16 mouse cellular contexts compared by ENCODE assay signal in the genomic region with DNA sequence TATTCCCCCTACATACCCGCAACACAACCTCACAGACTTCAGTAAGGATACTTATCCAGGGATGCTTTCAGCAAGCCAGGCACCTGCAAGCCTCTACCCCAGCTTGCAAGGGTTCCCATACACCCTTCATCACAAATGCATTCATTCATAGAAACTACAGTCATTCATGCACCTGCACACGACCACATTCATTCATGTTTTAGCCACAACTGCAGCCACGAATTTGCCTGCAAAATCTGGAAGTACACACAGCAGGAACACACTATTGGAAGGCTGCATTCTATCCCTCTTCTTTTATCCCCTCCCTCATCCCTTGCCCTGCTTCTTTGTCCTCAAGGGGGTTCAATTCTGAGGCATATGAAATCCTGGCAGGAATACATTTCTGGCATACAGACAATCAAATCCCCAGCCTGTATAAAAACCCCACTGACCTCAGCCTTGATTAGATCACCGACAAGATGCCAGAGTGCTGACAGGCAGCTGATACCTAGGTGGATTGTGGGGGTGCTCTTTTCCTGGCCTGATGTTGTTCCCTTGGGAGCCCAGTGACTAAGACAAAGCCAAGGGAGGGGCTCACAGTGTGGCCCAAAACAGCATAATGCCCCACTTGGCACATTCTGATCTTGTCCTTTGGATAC.
A peak's percentile ranks its signal among the peaks of the same experiment; 100 is the strongest.
DNase-seq lines count a peak whose midpoint lies in the region; ATAC-seq and TF ChIP-seq lines count a peak whose summit lies in the region.
"Had no signal": no experiment of that assay in that cellular context is flagged by ENCODE, and none has a peak within 500 bp of the region (broad histone marks: within the 10 kb centered on the region; RNA-seq: fewer than 3 reads in every experiment).

No protein-coding gene starts in this region.

- H3K4me1 ChIP-seq in hindbrain, embryonic 12.5 days = peaks cover 38% of the 10 kb centered on the region
- peaks cover 57% of the 10 kb centered on the region for H3K4me1 ChIP-seq in hindbrain, embryonic 10.5 days (replicated peaks)
- peaks cover 61% of the 10 kb centered on the region for H3K4me1 ChIP-seq in forebrain, embryonic 10.5 days
- peaks cover 49% of the 10 kb centered on the region for H3K4me1 ChIP-seq in midbrain, embryonic 13.5 days (replicated peaks)

- TF ChIP-seq CTCF in C2C12 (IDR thresholded peaks at IDR 0.05; ENCODE audit: control insufficient read depth, insufficient read depth, insufficient read length) = no peak

- no peaks in the 10 kb centered on the region for H3K79me3 ChIP-seq in C2C12 (ENCODE audit: low read depth)

- H3K79me2 ChIP-seq in C2C12 (ENCODE audit: control insufficient read depth, insufficient read depth) = no peaks in the 10 kb centered on the region

- no peak for DNase-seq in hindbrain, embryonic 10.5 days (ENCODE audit: low spot score)
- no peak for DNase-seq in forebrain, embryonic 10.5 days (ENCODE audit: extremely low spot score, low spot score)
- DNase-seq in T-cell, adult 2 months (ENCODE audit: low spot score) = no peak
- DNase-seq in urinary bladder, postnatal 14 days (ENCODE audit: low spot score) = no peak
- DNase-seq: adrenal gland, adult 8-10 months; cerebellum, adult 18-20 months; kidney, adult 18-20 months; kidney, postnatal 14 days; thymus, postnatal 25 days had no signal

- H3K27me3 ChIP-seq in hindbrain, embryonic 12.5 days = peaks cover 25% of the 10 kb centered on the region
- peaks cover 61% of the 10 kb centered on the region for H3K27me3 ChIP-seq in hindbrain, embryonic 10.5 days (ENCODE audit: insufficient read depth, poor library complexity, severe bottlenecking)
- no peaks in the 10 kb centered on the region for H3K27me3 ChIP-seq in C2C12 (ENCODE audit: control insufficient read depth, insufficient read depth, insufficient read length)
- peaks cover 48% of the 10 kb centered on the region for H3K27me3 ChIP-seq in forebrain, embryonic 10.5 days (ENCODE audit: poor library complexity, severe bottlenecking)
- H3K27me3 ChIP-seq in midbrain, embryonic 13.5 days = peaks cover 2% of the 10 kb centered on the region; the same call in 1 of the 2 replicates

- no peak overlapping the region for H3K4me3 ChIP-seq in hindbrain, embryonic 12.5 days
- H3K4me3 ChIP-seq in hindbrain, embryonic 10.5 days = no peak overlapping the region
- no peak overlapping the region for H3K4me3 ChIP-seq in C2C12 (ENCODE audit: insufficient read depth, poor library complexity, severe bottlenecking)
- H3K4me3 ChIP-seq in forebrain, embryonic 10.5 days = no peak overlapping the region
- H3K4me3 ChIP-seq in midbrain, embryonic 13.5 days (replicated peaks) = no peak overlapping the region
- H3K4me3 ChIP-seq: erythroblast, embryonic 14.5 days; heart, embryonic 15.5 days; limb, embryonic 12.5 days had no signal

- H3ac ChIP-seq in C2C12 (ENCODE audit: control insufficient read depth, insufficient read length, low read depth) = no peak overlapping the region

- peak overlapping the region; percentile 23; the same call in 1 of the 2 replicates for H3K27ac ChIP-seq in hindbrain, embryonic 12.5 days
- no peak overlapping the region; the same call in none of the 2 replicates for H3K27ac ChIP-seq in hindbrain, embryonic 10.5 days
- H3K27ac ChIP-seq in forebrain, embryonic 10.5 days = peak overlapping the region; percentile 89
- peak overlapping the region; percentile 56; the same call in 1 of the 2 replicates for H3K27ac ChIP-seq in midbrain, embryonic 13.5 days
- H3K27ac ChIP-seq: heart, embryonic 15.5 days; limb, embryonic 12.5 days; liver, embryonic 14.5 days had no signal

- H3K9ac ChIP-seq in hindbrain, embryonic 12.5 days = no peak overlapping the region; the same call in 1 of the 2 replicates
- 0 out of 2 replicates have a peak overlapping the region, but pooled peaks have one; percentile 16 for H3K9ac ChIP-seq in midbrain, embryonic 13.5 days (replicated peaks)
- H3K9ac ChIP-seq: heart, embryonic 15.5 days; limb, embryonic 12.5 days; liver, embryonic 14.5 days had no signal

- no peaks in the 10 kb centered on the region for H3K36me3 ChIP-seq in hindbrain, embryonic 12.5 days
- no peaks in the 10 kb centered on the region for H3K36me3 ChIP-seq in hindbrain, embryonic 10.5 days
- H3K36me3 ChIP-seq in C2C12 (ENCODE audit: control insufficient read depth, insufficient read depth) = no peaks in the 10 kb centered on the region
- H3K36me3 ChIP-seq in forebrain, embryonic 10.5 days (replicated peaks) = no peaks in the 10 kb centered on the region
- H3K36me3 ChIP-seq in midbrain, embryonic 13.5 days = no peaks in the 10 kb centered on the region
- H3K36me3 ChIP-seq: heart, embryonic 15.5 days; limb, embryonic 12.5 days had no signal

- no peaks in the 10 kb centered on the region for H3K9me3 ChIP-seq in hindbrain, embryonic 12.5 days (replicated peaks)
- H3K9me3 ChIP-seq in hindbrain, embryonic 10.5 days = no peaks in the 10 kb centered on the region
- H3K9me3 ChIP-seq in forebrain, embryonic 10.5 days = no peaks in the 10 kb centered on the region
- no peaks in the 10 kb centered on the region for H3K9me3 ChIP-seq in midbrain, embryonic 13.5 days
- H3K9me3 ChIP-seq: heart, embryonic 15.5 days; limb, embryonic 12.5 days had no signal

- no peak overlapping the region for H3K4me2 ChIP-seq in hindbrain, embryonic 12.5 days (replicated peaks)
- no peak overlapping the region for H3K4me2 ChIP-seq in midbrain, embryonic 13.5 days (replicated peaks)
- H3K4me2 ChIP-seq: heart, embryonic 15.5 days; limb, embryonic 12.5 days had no signal

- ATAC-seq in hindbrain, embryonic 12.5 days (ENCODE audit: low FRiP score) = no peak
- no peak for ATAC-seq in midbrain, embryonic 13.5 days

- WGBS in hindbrain, embryonic 12.5 days = 23% methylated on average over 4 of the region's 4 CpGs
- WGBS in hindbrain, embryonic 10.5 days = 26% methylated on average over 4 of the region's 4 CpGs
- WGBS in forebrain, embryonic 10.5 days = 26% methylated on average over 4 of the region's 4 CpGs
- WGBS in midbrain, embryonic 13.5 days = 15% methylated on average over 4 of the region's 4 CpGs

TF ChIP-seq in C2C12, 6 proteins besides CTCF, POLR2A, EP300 and RAD21:
- TF ChIP-seq MAX (IDR thresholded peaks at IDR 0.05) = no peak
- TF ChIP-seq MYOD1 (IDR thresholded peaks at IDR 0.05; ENCODE audit: control insufficient read depth, insufficient read length, low read depth) = peak; percentile 14
